Mouse (Mus musculus) embryo, embryonic 10.5 days (tissue): Measurements from ENCODE around the gene Ahnak2.

Experiments used
- DNase-seq: peaks from one replicate; pipeline ENCODE4 v3.0.0-alpha.2; 2015; ENCODE audit warnings: low spot score

Ahnak2 gene

DNA sequence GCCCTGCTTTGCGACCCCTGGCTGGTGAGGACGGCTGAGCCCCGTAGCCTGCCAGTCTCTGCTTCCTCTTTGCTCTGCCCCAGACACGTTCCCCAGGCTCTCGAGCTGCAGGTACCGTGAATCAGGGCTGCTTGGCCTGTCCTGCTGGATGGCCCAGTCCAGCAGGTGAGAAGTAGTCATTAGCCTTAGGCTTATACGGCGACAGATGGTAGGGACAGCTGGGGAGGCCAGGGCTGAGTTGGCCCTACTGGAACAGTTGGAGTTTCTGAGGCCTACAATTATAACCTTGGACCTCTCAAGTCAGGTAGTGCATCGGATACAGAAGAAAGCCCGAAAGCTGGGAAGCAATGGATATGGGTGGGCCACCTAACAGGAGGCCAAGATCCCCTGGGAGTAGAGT, 69.9 kb downstream of the Ahnak2 start:
- DNase-seq = no peak

DNA sequence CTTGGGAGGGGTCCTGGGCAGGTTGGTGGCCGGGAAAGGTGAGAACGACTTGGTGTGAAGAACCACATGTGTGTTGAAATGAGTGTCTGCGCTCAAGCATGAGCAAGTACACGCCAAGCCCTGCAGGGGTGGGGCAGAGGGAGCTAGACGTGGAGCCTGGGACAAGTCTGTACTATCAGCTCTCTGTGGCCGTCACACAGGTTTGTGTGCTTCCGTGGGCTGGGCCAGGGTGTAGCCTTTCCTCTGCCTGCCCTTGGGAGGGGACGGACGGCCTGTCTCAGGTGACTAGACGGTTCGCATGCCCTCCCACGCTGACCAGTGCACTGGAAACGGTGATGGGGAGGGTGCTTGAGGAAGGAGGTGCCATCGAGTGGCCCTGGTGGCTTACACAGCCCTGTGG, 71.6 kb downstream of the Ahnak2 start:
- no peak for DNase-seq

DNA sequence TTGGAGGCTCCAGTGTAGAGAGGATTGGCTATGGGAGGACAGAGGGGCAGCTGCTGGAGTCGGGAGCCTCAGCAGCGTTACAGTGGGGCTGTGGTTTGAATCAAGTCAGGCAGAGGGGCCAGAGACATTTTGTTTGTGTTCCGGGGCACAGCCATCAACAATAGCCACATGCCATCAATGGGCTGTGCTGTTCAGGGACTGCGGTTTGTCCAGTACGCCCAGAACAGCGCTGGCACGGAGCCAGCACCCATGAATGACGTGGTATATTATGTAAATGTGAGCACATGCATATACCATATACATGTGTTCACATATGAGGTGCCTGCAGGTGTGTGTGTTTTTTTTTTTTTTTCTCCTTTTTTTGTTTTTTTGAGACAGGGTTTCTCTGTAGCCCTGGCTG, 74.7 kb downstream of the Ahnak2 start:
- no peak for DNase-seq

DNA sequence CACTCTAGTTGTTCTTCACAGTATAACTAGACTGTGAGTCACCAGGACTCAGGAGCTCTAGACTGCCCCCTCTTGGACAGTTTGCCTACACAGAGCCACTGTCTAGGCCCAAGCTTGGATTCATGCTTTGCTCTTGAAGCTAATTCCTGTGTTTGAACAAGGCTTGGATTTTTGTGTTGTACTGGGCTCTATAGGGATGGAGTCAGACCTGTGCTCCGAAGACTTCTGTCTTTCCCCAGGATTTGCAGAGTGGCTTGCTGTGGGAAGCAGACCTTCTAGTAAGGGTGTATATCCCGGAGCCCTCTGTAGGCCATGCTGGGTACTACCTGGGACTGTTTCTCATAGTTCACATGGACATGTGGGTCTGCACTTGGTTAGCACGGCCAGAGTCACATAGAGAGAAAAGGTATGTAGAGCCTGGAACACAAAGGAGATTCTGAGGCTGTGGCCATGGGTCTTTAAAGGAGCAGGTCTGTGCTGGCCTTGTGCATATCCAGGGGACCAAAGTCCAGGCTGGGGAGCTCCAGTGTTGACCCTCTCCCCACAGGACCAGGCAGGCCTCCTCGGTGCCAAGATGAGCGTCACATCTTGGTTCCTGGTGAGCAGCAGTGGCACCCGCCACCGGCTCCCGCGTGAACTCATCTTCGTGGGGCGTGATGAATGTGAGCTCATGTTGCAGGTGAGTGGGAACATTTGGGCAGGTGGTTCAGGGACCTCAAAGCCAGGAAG, 78.2 kb downstream of the Ahnak2 start:
- DNase-seq = peak; percentile 87

DNA sequence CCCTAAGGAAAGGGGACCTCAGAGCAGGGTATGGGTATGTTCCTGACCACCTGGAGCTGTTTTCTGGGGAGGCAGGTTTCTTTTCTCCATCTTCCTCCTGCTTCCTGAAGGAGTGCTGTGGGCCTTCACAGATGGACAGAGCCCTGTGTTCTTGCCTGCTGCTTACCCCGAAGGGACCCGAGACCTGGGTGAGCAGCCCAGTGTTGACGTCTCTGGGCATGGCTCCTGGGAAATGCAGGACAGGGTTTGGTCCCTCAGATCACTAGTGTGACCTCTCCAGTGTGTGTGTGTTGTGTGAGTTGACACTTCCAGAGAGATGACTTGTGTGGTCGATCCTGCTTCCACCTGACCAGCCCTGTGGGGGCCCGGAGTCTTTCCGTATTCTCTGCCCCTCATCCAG, 79.0 kb downstream of the Ahnak2 start:
- no peak for DNase-seq

DNA sequence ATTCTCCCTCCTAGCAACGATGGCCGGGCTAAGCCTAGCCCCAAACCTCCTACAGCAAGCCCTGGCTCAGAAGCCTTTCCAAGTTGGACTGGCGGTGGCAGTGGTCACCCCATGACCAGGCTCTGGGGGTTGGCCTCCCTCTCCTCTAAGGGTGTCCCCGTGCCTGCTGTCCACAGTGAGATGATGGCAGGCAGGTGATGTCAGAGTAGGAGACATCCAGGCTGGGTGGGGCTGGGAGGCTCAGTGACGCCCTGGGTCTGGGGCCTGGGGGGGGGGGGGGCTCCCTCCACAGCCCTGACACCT, 79.5 kb downstream of the Ahnak2 start:
- DNase-seq = no peak

DNA sequence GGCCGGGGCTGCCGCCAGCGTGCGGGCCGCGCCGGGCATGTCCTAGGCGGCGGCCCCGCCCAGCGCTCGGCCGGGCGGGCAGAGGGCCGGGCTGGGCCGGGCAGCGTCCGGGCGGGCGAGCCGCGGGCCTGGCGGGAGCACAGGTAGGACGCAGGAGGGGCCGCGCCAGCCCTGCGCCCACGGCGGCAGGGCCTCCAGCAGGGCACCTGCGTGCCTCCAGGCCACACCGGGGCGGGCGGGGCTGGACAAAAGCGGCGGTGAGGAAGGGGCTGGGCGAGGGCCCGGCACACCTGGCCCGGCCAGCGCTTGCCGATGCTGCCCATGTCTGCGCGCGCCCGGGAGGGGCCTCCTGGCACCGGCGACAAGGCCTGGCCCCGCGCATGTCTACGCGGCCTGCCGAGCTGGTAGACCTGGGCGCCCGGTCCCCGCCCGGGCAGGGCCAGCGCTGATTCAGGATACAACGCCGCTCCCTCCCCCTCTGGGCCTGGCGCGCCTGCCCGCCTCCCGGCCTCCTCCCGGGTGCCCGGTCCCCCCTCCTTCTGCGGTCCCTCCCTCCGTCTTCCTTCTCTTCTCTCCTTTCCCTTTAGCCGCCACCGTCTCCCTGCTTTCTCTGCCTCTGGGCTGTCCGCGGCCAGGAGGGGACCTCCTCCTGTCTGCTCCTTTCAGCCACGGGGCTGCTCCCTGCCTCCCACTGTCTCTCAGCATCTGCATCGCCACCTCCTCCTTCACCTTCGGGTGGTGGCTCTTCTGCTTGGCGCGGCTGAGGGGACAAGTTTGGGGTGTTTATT, 80.0 kb downstream of the Ahnak2 start:
- DNase-seq = peak; percentile 39
